Mouse (Mus musculus) splenic B cell, adult 2 months (primary cell): ENCODE data around the gene Gna12.

Source experiments
- DNase-seq: peaks from one replicate; pipeline ENCODE4 v3.0.0-alpha.2; 2011; ENCODE audit warnings: low read depth, low spot score
- H3K27me3 ChIP-seq: 2 replicates; pipeline ENCODE4 v1.6.1; 2012; ENCODE audit warnings: mild to moderate bottlenecking, low read length, moderate library complexity, mixed read lengths; ENCODE audit not compliant: control insufficient read depth, poor library complexity, insufficient read depth, severe bottlenecking
- H3K36me3 ChIP-seq: 2 replicates; pipeline ENCODE4 v1.6.1; 2012; ENCODE audit warnings: mild to moderate bottlenecking, low read length, moderate library complexity, mixed read lengths; ENCODE audit not compliant: control insufficient read depth, poor library complexity, insufficient read depth, severe bottlenecking

Gene Gna12

GRCm38 (mm10) chr5:140847300-140847729 lies 17.1 kb upstream of the Gna12 start:
- H3K27me3 ChIP-seq, result no peaks in the 10 kb centered on the region
- DNase-seq, result peak; percentile 79
- no peaks in the 10 kb centered on the region for H3K36me3 ChIP-seq

GRCm38 (mm10) chr5:140841942-140842341 lies 11.7 kb upstream of the Gna12 start:
- no peak for DNase-seq

GRCm38 (mm10) chr5:140831064-140831431 lies 817 bp upstream of the Gna12 start:
- Histone ChIP-seq H3K36me3 (no peaks in the 10 kb centered on the region), H3K27me3 (no peaks in the 10 kb centered on the region)
- DNase-seq, result peak; percentile 8

More at GRCm38 (mm10) chr5:140841942-140842341, 11.7 kb upstream of the Gna12 start:
- H3K27me3 ChIP-seq, result no peaks in the 10 kb centered on the region
- H3K36me3 ChIP-seq, result no peaks in the 10 kb centered on the region

GRCm38 (mm10) chr5:140829911-140830294 lies 328 bp downstream of the Gna12 start:
- DNase-seq, result peak; percentile 66

GRCm38 (mm10) chr5:140829081-140829910 lies 935 bp downstream of the Gna12 start:
- Histone ChIP-seq H3K36me3 (no peaks in the 10 kb centered on the region), H3K27me3 (no peaks in the 10 kb centered on the region)
- DNase-seq, result no peak

More at GRCm38 (mm10) chr5:140829911-140830294, 328 bp downstream of the Gna12 start:
- Histone ChIP-seq H3K36me3 (no peaks in the 10 kb centered on the region), H3K27me3 (no peaks in the 10 kb centered on the region)

- no peaks in the 10 kb centered on the region for H3K36me3 ChIP-seq
- no peak for DNase-seq
- no peaks in the 10 kb centered on the region for H3K27me3 ChIP-seq
Measured at GRCm38 (mm10) chr5:140828363-140828762, 1.9 kb downstream of the Gna12 start.

- DNase-seq, result no peak
- no peaks in the 10 kb centered on the region for H3K27me3 ChIP-seq
- no peaks in the 10 kb centered on the region for H3K36me3 ChIP-seq
Measured at GRCm38 (mm10) chr5:140827896-140828295, 2.3 kb downstream of the Gna12 start.

- Histone ChIP-seq H3K36me3 (no peaks in the 10 kb centered on the region), H3K27me3 (no peaks in the 10 kb centered on the region)
- no peak for DNase-seq
Measured at GRCm38 (mm10) chr5:140827413-140827812, 2.8 kb downstream of the Gna12 start.

GRCm38 (mm10) chr5:140826796-140827195 lies 3.4 kb downstream of the Gna12 start:
- H3K27me3 ChIP-seq, result no peaks in the 10 kb centered on the region
- no peaks in the 10 kb centered on the region for H3K36me3 ChIP-seq
- no peak for DNase-seq

GRCm38 (mm10) chr5:140826118-140826517 lies 4.1 kb downstream of the Gna12 start:
- no peaks in the 10 kb centered on the region; the same call in 1 of the 2 replicates for H3K36me3 ChIP-seq
- H3K27me3 ChIP-seq, result no peaks in the 10 kb centered on the region
- DNase-seq, result no peak

- no peaks in the 10 kb centered on the region for H3K27me3 ChIP-seq
- DNase-seq, result no peak
- H3K36me3 ChIP-seq, result no peaks in the 10 kb centered on the region; the same call in none of the 2 replicates
Measured at GRCm38 (mm10) chr5:140824126-140824525, 6.1 kb downstream of the Gna12 start.

- no peaks in the 10 kb centered on the region for H3K27me3 ChIP-seq
- no peaks in the 10 kb centered on the region; the same call in none of the 2 replicates for H3K36me3 ChIP-seq
- no peak for DNase-seq
Measured at GRCm38 (mm10) chr5:140823386-140823785, 6.8 kb downstream of the Gna12 start.

GRCm38 (mm10) chr5:140821951-140822350 lies 8.3 kb downstream of the Gna12 start:
- Histone ChIP-seq H3K27me3 (no peaks in the 10 kb centered on the region), H3K36me3 (no peaks in the 10 kb centered on the region; the same call in none of the 2 replicates)
- no peak for DNase-seq

- Histone ChIP-seq H3K27me3 (no peaks in the 10 kb centered on the region), H3K36me3 (no peaks in the 10 kb centered on the region; the same call in none of the 2 replicates)
- no peak for DNase-seq
Measured at GRCm38 (mm10) chr5:140820539-140820938, 9.7 kb downstream of the Gna12 start.

- Histone ChIP-seq H3K27me3 (no peaks in the 10 kb centered on the region), H3K36me3 (no peaks in the 10 kb centered on the region; the same call in none of the 2 replicates)
- DNase-seq, result no peak
Measured at GRCm38 (mm10) chr5:140819594-140819993, 10.6 kb downstream of the Gna12 start.
